Mouse (Mus musculus) gastrocnemius, postnatal 4 days (tissue): Measurements from ENCODE around the gene Zfhx3. TPM values are rescaled to one million over a fixed set of nuclear protein-coding genes. Genes with fewer than 3 reads are reported as not detected.

ENCODE experiments used
- DNase-seq, 2 experiments: peaks; one replicate each; pipeline ENCODE4 v3.0.0; 2021 to 2022; ENCODE audit warnings: low spot score in 2 of 2, mixed read lengths in 2 of 2
- total RNA-seq, 2 experiments: library from RNA; stranded (reverse); gene quantifications; 2 replicates each; pipeline ENCODE4 v1.2.3; 2021

Gene Zfhx3
- total RNA-seq, 2 experiments from 2014 or later, result 15.9 to 16.0 TPM

GRCm38 (mm10) chr8:108535121-108535876, 592.9 kb downstream of the Zfhx3 start:
- DNase-seq, result no peak

GRCm38 (mm10) chr8:108536186-108536585, 593.7 kb downstream of the Zfhx3 start:
- no peak for DNase-seq

- DNase-seq, result no peak
Observed at GRCm38 (mm10) chr8:108536911-108537351, 594.5 kb downstream of the Zfhx3 start.

- DNase-seq, result no peak
Observed at GRCm38 (mm10) chr8:108537686-108538551, 595.5 kb downstream of the Zfhx3 start.

- no peak for DNase-seq
Observed at GRCm38 (mm10) chr8:108538929-108539555, 596.6 kb downstream of the Zfhx3 start.

GRCm38 (mm10) chr8:108552518-108552917, 610.1 kb downstream of the Zfhx3 start:
- no peak for DNase-seq

GRCm38 (mm10) chr8:108553808-108554577, 611.5 kb downstream of the Zfhx3 start:
- DNase-seq, result no peak

GRCm38 (mm10) chr8:108554578-108555245, 612.3 kb downstream of the Zfhx3 start:
- DNase-seq, result no peak

GRCm38 (mm10) chr8:108563420-108563819, 621.0 kb downstream of the Zfhx3 start:
- DNase-seq, result no peak

- DNase-seq, result no peak
Observed at GRCm38 (mm10) chr8:108563934-108564564, 621.6 kb downstream of the Zfhx3 start.

GRCm38 (mm10) chr8:108566035-108566434, 623.6 kb downstream of the Zfhx3 start:
- peak in 1 of 2 experiments; percentile 25 for DNase-seq

GRCm38 (mm10) chr8:108573295-108574017, 631.0 kb downstream of the Zfhx3 start:
- no peak for DNase-seq

- DNase-seq, result peak in 1 of 2 experiments; percentile 41
Observed at GRCm38 (mm10) chr8:108574101-108574500, 631.7 kb downstream of the Zfhx3 start.

- no peak for DNase-seq
Observed at GRCm38 (mm10) chr8:108577571-108577970, 635.1 kb downstream of the Zfhx3 start.

GRCm38 (mm10) chr8:108578388-108578787, 635.9 kb downstream of the Zfhx3 start:
- DNase-seq, result no peak

- DNase-seq, result no peak
Observed at GRCm38 (mm10) chr8:108579808-108580207, 637.4 kb downstream of the Zfhx3 start.

- DNase-seq, result no peak
Observed at GRCm38 (mm10) chr8:108580364-108580763, 637.9 kb downstream of the Zfhx3 start.

- no peak for DNase-seq
Observed at GRCm38 (mm10) chr8:108581557-108581956, 639.1 kb downstream of the Zfhx3 start.

GRCm38 (mm10) chr8:108582251-108582650, 639.8 kb downstream of the Zfhx3 start:
- no peak for DNase-seq
